Mouse (Mus musculus): ENCODE results near the gene Vmn1r181. TPM values are rescaled to one million over a fixed set of nuclear protein-coding genes. Genes with fewer than 3 reads are reported as not detected.

Gene Vmn1r181
- polyA plus RNA-seq (2014; fragmentation: Illumina TruSeq; extraction: RNeasy Lipid Tissue Mini Kit (QIAGEN cat#74804)) = not detected

GRCm38 (mm10) chr7:23974315-23974714 lies at the start of gene Vmn1r181:
Vmn1r181 (plus strand) TSS chr7:23974615.

DNA sequence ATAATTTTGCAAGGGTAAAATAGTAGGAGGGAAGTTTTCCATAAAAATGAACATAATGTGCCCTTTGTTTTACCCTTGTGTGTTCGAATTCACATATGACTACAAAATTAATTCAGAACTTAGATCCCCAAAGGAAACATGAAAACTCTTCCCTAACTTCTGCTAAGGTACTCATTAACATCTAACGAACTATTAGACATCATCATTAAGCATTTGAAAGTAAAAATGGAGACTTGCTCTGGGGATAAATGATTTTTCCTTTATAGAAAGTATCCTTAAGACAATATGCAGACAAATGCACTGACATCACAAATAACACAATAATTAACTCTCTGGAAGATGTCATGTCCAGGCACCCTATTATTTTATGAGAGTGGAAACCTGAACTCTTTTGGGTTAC lies 47.7 kb upstream of the Vmn1r181 start, which contains the start of gene Vmn1r179:
Vmn1r179 (plus strand) TSS at position 301 of the 400 bp plus-strand sequence.

GRCm38 (mm10) chr7:23950332-23950731 lies 24.1 kb upstream of the Vmn1r181 start, which contains the start of gene Vmn1r180:
Vmn1r180 (plus strand) TSS chr7:23950632.

GRCm38 (mm10) chr7:24001391-24001790 lies 27.0 kb downstream of the Vmn1r181 start, which contains the start of gene V1rd19:
V1rd19 (plus strand) TSS chr7:24001691.

Other genes with a start within 250 kb of the Vmn1r181 start
- gene Vmn1r174, start 222.3 kb upstream of the Vmn1r181 start, polyA plus RNA-seq (2014; fragmentation: Illumina TruSeq; extraction: RNeasy Lipid Tissue Mini Kit (QIAGEN cat#74804)) = not detected
- not detected for gene Vmn1r175, start 164.0 kb upstream of the Vmn1r181 start, polyA plus RNA-seq (2014; fragmentation: Illumina TruSeq; extraction: RNeasy Lipid Tissue Mini Kit (QIAGEN cat#74804))
- not detected for gene Vmn1r176, start 137.2 kb upstream of the Vmn1r181 start, polyA plus RNA-seq (2014; fragmentation: Illumina TruSeq; extraction: RNeasy Lipid Tissue Mini Kit (QIAGEN cat#74804))
- gene Vmn1r177, start 108.2 kb upstream of the Vmn1r181 start, polyA plus RNA-seq (2014; fragmentation: Illumina TruSeq; extraction: RNeasy Lipid Tissue Mini Kit (QIAGEN cat#74804)) = not detected
- gene Vmn1r178, start 82.6 kb upstream of the Vmn1r181 start, polyA plus RNA-seq (2014; fragmentation: Illumina TruSeq; extraction: RNeasy Lipid Tissue Mini Kit (QIAGEN cat#74804)) = not detected
- gene Vmn1r179, start 47.6 kb upstream of the Vmn1r181 start, polyA plus RNA-seq (2014; fragmentation: Illumina TruSeq; extraction: RNeasy Lipid Tissue Mini Kit (QIAGEN cat#74804)) = not detected
- gene Vmn1r180, start 24.0 kb upstream of the Vmn1r181 start, polyA plus RNA-seq (2014; fragmentation: Illumina TruSeq; extraction: RNeasy Lipid Tissue Mini Kit (QIAGEN cat#74804)) = not detected
- not detected for gene V1rd19, start 27.1 kb downstream of the Vmn1r181 start, polyA plus RNA-seq (2014; fragmentation: Illumina TruSeq; extraction: RNeasy Lipid Tissue Mini Kit (QIAGEN cat#74804))
- not detected for gene Vmn1r183, start 78.6 kb downstream of the Vmn1r181 start, polyA plus RNA-seq (2014; fragmentation: Illumina TruSeq; extraction: RNeasy Lipid Tissue Mini Kit (QIAGEN cat#74804))
- gene Zfp180, start 107.3 kb downstream of the Vmn1r181 start, polyA plus RNA-seq (2014; fragmentation: Illumina TruSeq; extraction: RNeasy Lipid Tissue Mini Kit (QIAGEN cat#74804)) = 10.1 TPM
- gene Zfp112, start 137.7 kb downstream of the Vmn1r181 start, polyA plus RNA-seq (2014; fragmentation: Illumina TruSeq; extraction: RNeasy Lipid Tissue Mini Kit (QIAGEN cat#74804)) = 1.4 TPM
- gene Zfp235, start 159.6 kb downstream of the Vmn1r181 start, polyA plus RNA-seq (2014; fragmentation: Illumina TruSeq; extraction: RNeasy Lipid Tissue Mini Kit (QIAGEN cat#74804)) = 4.8 TPM
- gene Zfp114, start 200.4 kb downstream of the Vmn1r181 start, polyA plus RNA-seq (2014; fragmentation: Illumina TruSeq; extraction: RNeasy Lipid Tissue Mini Kit (QIAGEN cat#74804)) = 2.3 TPM
- 14.2 TPM for gene Zfp111, start 236.8 kb downstream of the Vmn1r181 start, polyA plus RNA-seq (2014; fragmentation: Illumina TruSeq; extraction: RNeasy Lipid Tissue Mini Kit (QIAGEN cat#74804))